Mouse (Mus musculus): ENCODE measurements at regions not wholly inside any gene's neighbourhood (a gene's known extent, or its start where the extent isn't known, plus 50 kb on each side); places are given as distances from the start of the nearest gene placed in this dataset.

- no peak for TF ChIP-seq CTCF (IDR thresholded peaks at IDR 0.05; ENCODE audit: insufficient read depth, low read length)
- no peak for TF ChIP-seq POLR2A (IDR thresholded peaks at IDR 0.05; ENCODE audit: borderline replicate concordance, extremely low read depth, low read depth, low read length)
These were observed 420.3 kb downstream of the Zfp704 start for GRCm38 (mm10) chr3:9189366-9190287.
